9 mouse cellular contexts compared by ENCODE assay signal in the genomic region with DNA sequence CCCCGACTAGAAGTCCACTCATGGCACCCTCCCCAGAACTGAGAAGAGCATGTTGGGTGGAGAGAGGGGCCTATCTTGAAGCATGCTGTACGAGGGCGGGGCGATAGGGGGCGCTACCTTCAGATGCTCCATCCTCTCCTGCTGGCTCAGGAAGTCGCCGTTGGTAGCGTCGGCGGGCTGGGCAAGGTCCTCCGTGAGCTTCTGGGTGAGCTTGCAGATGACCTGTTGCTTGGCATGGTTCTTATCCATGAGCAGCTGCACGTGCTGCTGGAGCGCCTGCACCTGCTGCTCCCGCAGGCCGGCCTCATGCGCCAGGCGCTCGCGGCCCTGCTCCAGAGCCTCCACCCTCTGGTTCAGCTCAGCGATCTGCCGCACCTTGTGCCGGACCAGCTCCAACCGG. TPM values are rescaled to one million over a fixed set of nuclear protein-coding genes. Genes with fewer than 3 reads are reported as not detected.
DNase-seq lines count a peak whose midpoint lies in the region; ATAC-seq and TF ChIP-seq lines count a peak whose summit lies in the region.
"Had no signal": no experiment of that assay in that cellular context is flagged by ENCODE, and none has a peak within 500 bp of the region (broad histone marks: within the 10 kb centered on the region; RNA-seq: fewer than 3 reads in every experiment).

No protein-coding gene starts in this region.

- H3K4me1 ChIP-seq in heart, embryonic 11.5 days (ENCODE audit: control insufficient read depth, insufficient read depth, low read length) = 0 out of 2 replicates have a peak, but pooled peaks cover 3% of the 10 kb centered on the region
- peaks cover 5% of the 10 kb centered on the region for H3K4me1 ChIP-seq in embryonic fibroblast, embryonic 13.5 days (ENCODE audit: control insufficient read depth, insufficient read depth, low read length)
- peaks cover 6% of the 10 kb centered on the region; the same call in 1 of the 2 replicates for H3K4me1 ChIP-seq in limb, embryonic 12.5 days (replicated peaks)
- no peaks in the 10 kb centered on the region; the same call in 1 of the 2 replicates for H3K4me1 ChIP-seq in olfactory bulb, adult 2 months (ENCODE audit: control insufficient read depth, insufficient read depth, low read length)

- 0 out of 2 replicates have a peak overlapping the region, but pooled peaks have one; percentile 6 for H3K4me3 ChIP-seq in heart, embryonic 11.5 days (ENCODE audit: low read depth, low read length)
- H3K4me3 ChIP-seq in embryonic fibroblast, embryonic 13.5 days (ENCODE audit: insufficient read depth, low read length) = no peak overlapping the region
- H3K4me3 ChIP-seq in limb, embryonic 12.5 days (replicated peaks) = no peak overlapping the region
- H3K4me3 ChIP-seq in olfactory bulb, adult 2 months (ENCODE audit: insufficient read depth, low read depth, low read length) = no peak overlapping the region

- no peak for ATAC-seq in heart, embryonic 11.5 days (replicated peaks; ENCODE audit: insufficient number of reproducible peaks, low FRiP score, low TSS enrichment)
- ATAC-seq in limb, embryonic 12.5 days (ENCODE audit: insufficient number of reproducible peaks, insufficient read depth, low FRiP score, low TSS enrichment, low read depth) = no peak
- ATAC-seq: Patski had no signal

- peak overlapping the region; percentile 38 for H3K4me2 ChIP-seq in heart, embryonic 11.5 days
- H3K4me2 ChIP-seq in limb, embryonic 12.5 days = peak overlapping the region; percentile 32

- H3K27ac ChIP-seq in heart, embryonic 11.5 days (ENCODE audit: low read depth, low read length) = no peak overlapping the region
- no peak overlapping the region for H3K27ac ChIP-seq in embryonic fibroblast, embryonic 13.5 days (ENCODE audit: insufficient read depth, low read length)
- H3K27ac ChIP-seq in limb, embryonic 12.5 days = no peak overlapping the region
- H3K27ac ChIP-seq in olfactory bulb, adult 2 months (ENCODE audit: insufficient read depth, low read depth, low read length) = no peak overlapping the region

- H3K36me3 ChIP-seq in heart, embryonic 11.5 days (ENCODE audit: control insufficient read depth, insufficient read depth, low read length) = no peaks in the 10 kb centered on the region
- no peaks in the 10 kb centered on the region for H3K36me3 ChIP-seq in limb, embryonic 12.5 days

- peak; percentile 45; the same call in 1 of the 2 replicates for TF ChIP-seq CTCF in embryonic fibroblast, embryonic 13.5 days (IDR thresholded peaks at IDR 0.05; ENCODE audit: borderline replicate concordance, insufficient read depth, low read length)
- peak; percentile 40; the same call in 1 of the 2 replicates for TF ChIP-seq CTCF in olfactory bulb, adult 2 months (IDR thresholded peaks at IDR 0.05; ENCODE audit: insufficient read depth, low read depth, low read length)

- no peak overlapping the region for H3K9ac ChIP-seq in heart, embryonic 11.5 days (ENCODE audit: low read depth, low read length)
- no peak overlapping the region for H3K9ac ChIP-seq in limb, embryonic 12.5 days (replicated peaks)

- no peak for TF ChIP-seq POLR2A in embryonic fibroblast, embryonic 13.5 days (IDR thresholded peaks at IDR 0.05; ENCODE audit: low read depth, low read length)
- no peak for TF ChIP-seq POLR2A in olfactory bulb, adult 2 months (IDR thresholded peaks at IDR 0.05; ENCODE audit: insufficient read depth, low read depth, low read length)

- DNase-seq in heart, postnatal 14 days = no peak
- peak; percentile 72 for DNase-seq in MEL-GATA-1-ER (ENCODE audit: extremely low read depth, low read depth)
- no peak for DNase-seq in right cerebral cortex, postnatal 36 days (ENCODE audit: low spot score in 2 of 2)
- DNase-seq in left cerebral cortex, adult 18-20 months (ENCODE audit: low spot score in 2 of 2) = no peak

- intact Hi-C loops in heart, postnatal 14 days (cut with DNase I) = no loop called here

- H3K27me3 ChIP-seq in heart, embryonic 11.5 days (ENCODE audit: control insufficient read depth, insufficient read depth, low read length) = peaks cover 22% of the 10 kb centered on the region
- peaks cover 32% of the 10 kb centered on the region for H3K27me3 ChIP-seq in limb, embryonic 12.5 days
- H3K27me3 ChIP-seq: Patski had no signal

- WGBS in heart, embryonic 11.5 days (ENCODE audit: insufficient replicate concordance) = 15% methylated on average over 23 of the region's 23 CpGs
- WGBS in limb, embryonic 12.5 days = 23% methylated on average over 23 of the region's 23 CpGs
- 27% methylated on average over 23 of the region's 23 CpGs for WGBS in olfactory bulb, adult 2 months

- no peaks in the 10 kb centered on the region for H3K9me3 ChIP-seq in heart, embryonic 11.5 days (replicated peaks; ENCODE audit: control insufficient read depth, low read length)
- H3K9me3 ChIP-seq in limb, embryonic 12.5 days = no peaks in the 10 kb centered on the region

RNA-seq across cellular contexts. Expression of a gene that starts 18.3 kb away (rescaled TPM):
- 0.50 and 0.56 TPM in 2 replicates for polyA plus RNA-seq in heart, embryonic 11.5 days (2014; fragmentation: Nextera tagmentation; extraction: Ambion mirVana)
- 1 to 10 TPM in 1 of 2 experiments, under 1 TPM in 1; 0.54 to 1.2 TPM for total RNA-seq in heart, postnatal 14 days (2021)
- polyA plus RNA-seq in embryonic fibroblast, embryonic 13.5 days (2011; ENCODE audit: insufficient read length, low read depth, missing spikeins) = 0.81 and 0.82 TPM in 2 replicates
- 2.2 and 2.5 TPM in 2 replicates for polyA plus RNA-seq in limb, embryonic 12.5 days (2016; fragmentation: Nextera tagmentation; extraction: Ambion mirVana)
- polyA plus RNA-seq in olfactory bulb, adult 2 months (2012; ENCODE audit: insufficient read depth, insufficient read length, low replicate concordance, missing spikeins) = not detected in 2 replicates
- total RNA-seq in left cerebral cortex, adult 18-20 months (2021) = 10 to 100 TPM; 23.5 to 26.2 TPM

RNA-seq across cellular contexts. Expression of a gene that starts 29.7 kb away (rescaled TPM):
- polyA plus RNA-seq in heart, embryonic 11.5 days (2014; fragmentation: Nextera tagmentation; extraction: Ambion mirVana) = 0.11 and 0.30 TPM in 2 replicates
- 1 to 10 TPM; 1.4 to 1.6 TPM for total RNA-seq in heart, postnatal 14 days (2021)
- polyA plus RNA-seq in embryonic fibroblast, embryonic 13.5 days (2011; ENCODE audit: insufficient read length, low read depth, missing spikeins) = 5.6 and 9.5 TPM in 2 replicates
- polyA plus RNA-seq in limb, embryonic 12.5 days (2016; fragmentation: Nextera tagmentation; extraction: Ambion mirVana) = 1.9 and 2.1 TPM in 2 replicates
- not detected in 2 replicates for polyA plus RNA-seq in olfactory bulb, adult 2 months (2012; ENCODE audit: insufficient read depth, insufficient read length, low replicate concordance, missing spikeins)
- total RNA-seq in left cerebral cortex, adult 18-20 months (2021) = 1 to 10 TPM; 4.0 to 4.4 TPM
